In genomic region chrX:142467850-142468256, GRCm38 (mm10) we compare ENCODE assay signal across 9 mouse cellular contexts.
DNase-seq lines count a peak whose midpoint lies in the region; ATAC-seq and TF ChIP-seq lines count a peak whose summit lies in the region.
"Had no signal": no experiment of that assay in that cellular context is flagged by ENCODE, and none has a peak within 500 bp of the region (broad histone marks: within the 10 kb centered on the region; RNA-seq: fewer than 3 reads in every experiment).

No protein-coding gene starts in this region.

- 28% methylated on average over 5 of the region's 5 CpGs for WGBS in midbrain, embryonic 11.5 days
- 43% methylated on average over 5 of the region's 5 CpGs for WGBS in midbrain, postnatal 0 days

- H3K9me3 ChIP-seq in midbrain, embryonic 11.5 days (ENCODE audit: control insufficient read depth, low read length): no peaks in the 10 kb centered on the region
- H3K9me3 ChIP-seq in midbrain, postnatal 0 days (ENCODE audit: low read length): no peaks in the 10 kb centered on the region

- peaks cover 2% of the 10 kb centered on the region; the same call in 1 of the 2 replicates for H3K4me1 ChIP-seq in midbrain, embryonic 11.5 days (ENCODE audit: control insufficient read depth, insufficient read depth, low read length)
- H3K4me1 ChIP-seq in midbrain, postnatal 0 days (ENCODE audit: insufficient read depth, low read length): no peaks in the 10 kb centered on the region

- H3K9ac ChIP-seq in midbrain, embryonic 11.5 days (ENCODE audit: low read length): no peak overlapping the region
- no peak overlapping the region for H3K9ac ChIP-seq in midbrain, postnatal 0 days (replicated peaks; ENCODE audit: low read length, poor library complexity, severe bottlenecking)

- peak; percentile 57 for DNase-seq in embryo, embryonic 10 days (ENCODE audit: low spot score)
- no peak for DNase-seq in embryo, embryonic 9.5 days (ENCODE audit: extremely low spot score)
- peak; percentile 83 for DNase-seq in midbrain, embryonic 11.5 days (ENCODE audit: low spot score, missing footprints)
- no peak for DNase-seq in midbrain, postnatal 0 days (ENCODE audit: low spot score)
- peak; percentile 46 for DNase-seq in embryo, embryonic 11 days
- DNase-seq in mesoderm, embryonic 11.5 days (ENCODE audit: low read depth, low spot score): peak; percentile 34
- DNase-seq in gastrocnemius, postnatal 14 days: no peak
- DNase-seq: heart, postnatal 14 days had no signal

- intact Hi-C loops in gastrocnemius, postnatal 14 days (cut with DNase I; ENCODE audit: low total_unique reads): no loop called here

- no peak for TF ChIP-seq CTCF in midbrain, postnatal 0 days (IDR thresholded peaks at IDR 0.05)

- H3K36me3 ChIP-seq in midbrain, embryonic 11.5 days (ENCODE audit: control insufficient read depth, insufficient read depth, low read length): no peaks in the 10 kb centered on the region
- H3K36me3 ChIP-seq in midbrain, postnatal 0 days (ENCODE audit: insufficient read depth, low read length): no peaks in the 10 kb centered on the region

- no peak overlapping the region for H3K4me2 ChIP-seq in midbrain, embryonic 11.5 days
- no peak overlapping the region for H3K4me2 ChIP-seq in midbrain, postnatal 0 days (ENCODE audit: low read depth, low read length, poor library complexity, severe bottlenecking)

- ATAC-seq in midbrain, embryonic 11.5 days (ENCODE audit: low FRiP score): peak; percentile 83
- ATAC-seq in midbrain, postnatal 0 days (ENCODE audit: low FRiP score): no peak
- ATAC-seq in inflammation-experienced regulatory T-cells, adult 6 months: no peak

- H3K27ac ChIP-seq in midbrain, embryonic 11.5 days (ENCODE audit: low read depth, low read length): peak overlapping the region; percentile 50
- no peak overlapping the region for H3K27ac ChIP-seq in midbrain, postnatal 0 days (ENCODE audit: low read depth, low read length)

- H3K27me3 ChIP-seq in midbrain, embryonic 11.5 days (ENCODE audit: control insufficient read depth, insufficient read depth, low read length): peaks cover 3% of the 10 kb centered on the region
- no peaks in the 10 kb centered on the region; the same call in 1 of the 2 replicates for H3K27me3 ChIP-seq in midbrain, postnatal 0 days (ENCODE audit: insufficient read depth, low read length)

- no peak overlapping the region for H3K4me3 ChIP-seq in midbrain, embryonic 11.5 days (ENCODE audit: low read depth, low read length)
- no peak overlapping the region for H3K4me3 ChIP-seq in midbrain, postnatal 0 days (ENCODE audit: low read depth, low read length)

Comparison
In these comparisons a context has a peak if more than half of its experiments do, and no peak if none do; other contexts are left out.
1. DNase-seq: peak in embryo, embryonic 10 days (single experiment), midbrain, embryonic 11.5 days (single experiment), embryo, embryonic 11 days (single experiment) and mesoderm, embryonic 11.5 days (single experiment); none in embryo, embryonic 9.5 days (single experiment), midbrain, postnatal 0 days (single experiment) and gastrocnemius, postnatal 14 days (single experiment).